Mouse (Mus musculus): ENCODE data around the gene Apip. TPM values are rescaled to one million over a fixed set of nuclear protein-coding genes. Genes with fewer than 3 reads are reported as not detected.

The Apip gene
- total RNA-seq, 2 experiments from 2014 or later, result 46.4 to 48.4 TPM

DNA sequence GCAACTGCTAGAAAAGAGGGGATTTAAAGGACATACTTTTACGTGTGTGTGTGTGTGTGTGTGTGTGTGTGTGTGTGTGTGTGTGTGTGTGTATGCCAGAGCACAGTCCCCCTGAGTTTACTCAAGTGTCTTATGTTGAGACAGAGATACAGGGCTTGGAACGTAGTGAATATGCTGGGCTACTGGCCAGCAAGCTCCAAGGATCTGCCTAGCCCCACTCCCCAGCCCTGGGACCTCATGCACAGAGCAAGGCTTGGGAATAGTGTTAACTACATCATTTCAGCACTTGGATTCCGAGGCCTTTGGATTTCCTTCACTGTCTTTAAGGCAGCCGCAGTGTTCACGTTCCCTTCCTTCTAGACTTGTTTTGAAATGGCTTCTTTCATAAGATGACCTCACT lies 29.1 kb downstream of the Apip start:
- DNase-seq, result no peak

DNA sequence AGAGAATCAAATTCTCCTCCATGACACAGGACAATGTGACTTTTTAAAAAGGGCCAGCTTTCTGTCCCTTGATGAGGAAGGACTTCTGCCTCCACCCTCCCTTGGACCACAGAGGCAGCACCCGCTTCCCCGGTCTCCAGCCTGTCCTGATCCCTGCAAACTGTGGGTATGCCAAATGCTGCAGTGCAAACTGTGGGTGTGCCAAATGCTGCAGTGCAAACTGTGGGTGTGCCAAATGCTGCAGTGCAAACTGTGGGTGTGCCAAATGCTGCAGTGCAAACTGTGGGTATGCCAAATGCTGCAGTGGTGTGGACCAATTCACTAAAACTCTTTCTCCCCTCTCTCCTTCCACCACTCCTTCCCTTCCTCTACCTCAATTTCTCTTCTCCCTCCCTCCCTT lies 32.7 kb downstream of the Apip start:
- DNase-seq, result no peak

DNA sequence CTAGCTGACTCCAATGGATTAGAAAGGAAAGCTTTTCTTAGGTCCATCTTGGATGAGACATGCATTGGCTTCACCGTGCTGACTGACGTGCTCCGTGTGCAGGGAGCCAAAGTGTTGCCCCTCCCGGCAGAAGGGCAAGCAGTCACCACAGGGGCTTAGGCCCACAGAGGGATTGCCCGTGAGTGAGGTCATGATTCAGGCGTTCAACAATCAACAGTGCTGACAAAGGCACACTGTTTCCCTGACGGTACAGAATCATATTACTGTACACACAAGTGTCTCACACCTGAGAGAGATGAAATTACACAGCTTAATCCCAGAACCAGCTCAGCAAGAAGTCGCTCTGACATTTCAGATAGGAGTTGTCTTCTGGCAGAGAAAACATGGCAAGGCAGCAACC lies 38.2 kb downstream of the Apip start:
- DNase-seq, result no peak

DNA sequence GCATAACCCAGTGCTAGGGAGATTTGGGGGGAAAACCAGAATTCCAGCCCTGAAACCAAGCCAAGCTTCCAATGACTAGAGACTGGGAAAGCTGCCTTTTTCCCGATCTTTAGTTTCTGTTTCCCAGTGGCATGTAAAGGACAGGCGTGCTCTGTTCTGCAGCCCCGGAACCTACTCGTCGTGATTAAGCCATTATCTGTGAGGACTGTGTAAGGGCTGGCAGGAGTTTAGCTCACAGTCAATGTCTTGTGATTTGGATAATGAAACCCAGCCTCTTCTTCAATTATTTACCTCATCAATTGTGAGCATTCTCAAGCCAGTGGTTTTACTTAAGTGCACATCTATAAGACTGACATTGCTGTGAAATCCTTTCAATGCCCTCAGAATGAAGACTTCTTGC lies 43.7 kb downstream of the Apip start:
- no peak for DNase-seq

DNA sequence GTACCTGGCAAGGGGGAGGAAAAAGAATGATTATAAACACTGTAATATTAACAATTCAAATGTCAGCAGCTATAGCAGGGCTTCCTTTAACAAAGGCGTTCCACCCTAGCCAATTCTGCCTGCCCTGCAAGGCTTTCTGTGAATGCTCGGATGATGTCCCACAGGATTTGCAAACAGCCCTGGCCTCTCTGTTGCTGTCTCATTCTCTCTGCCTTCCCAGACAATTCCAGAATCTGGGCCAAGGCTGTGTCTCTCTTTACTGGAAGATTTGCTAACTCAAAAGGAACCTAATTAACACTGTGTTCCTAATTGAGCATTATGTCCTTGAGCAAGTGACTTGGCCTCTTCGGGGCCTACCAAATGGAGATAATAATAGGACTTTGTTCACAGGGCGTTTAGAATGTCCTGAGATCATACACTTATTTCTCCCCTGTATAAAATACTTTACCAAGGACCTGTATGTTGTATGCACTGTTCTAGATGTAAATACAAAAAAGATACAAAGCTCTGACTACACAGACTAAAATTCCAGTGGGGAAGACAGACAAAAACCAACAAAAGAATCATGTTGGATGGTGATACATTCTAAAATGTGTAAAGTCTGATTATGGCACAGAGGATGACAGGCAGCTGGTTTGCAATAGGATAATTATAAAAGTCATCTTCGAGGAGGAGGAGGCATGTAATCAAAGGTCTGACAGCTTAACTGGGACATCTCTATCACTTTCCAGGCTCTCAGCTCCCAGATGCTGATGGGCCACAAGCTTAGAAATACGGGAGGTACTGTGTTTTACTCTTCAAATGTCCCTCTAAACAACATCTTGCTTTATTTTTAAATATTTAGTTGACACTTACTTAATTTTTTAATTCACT lies 45.1 kb downstream of the Apip start:
- DNase-seq, result no peak

DNA sequence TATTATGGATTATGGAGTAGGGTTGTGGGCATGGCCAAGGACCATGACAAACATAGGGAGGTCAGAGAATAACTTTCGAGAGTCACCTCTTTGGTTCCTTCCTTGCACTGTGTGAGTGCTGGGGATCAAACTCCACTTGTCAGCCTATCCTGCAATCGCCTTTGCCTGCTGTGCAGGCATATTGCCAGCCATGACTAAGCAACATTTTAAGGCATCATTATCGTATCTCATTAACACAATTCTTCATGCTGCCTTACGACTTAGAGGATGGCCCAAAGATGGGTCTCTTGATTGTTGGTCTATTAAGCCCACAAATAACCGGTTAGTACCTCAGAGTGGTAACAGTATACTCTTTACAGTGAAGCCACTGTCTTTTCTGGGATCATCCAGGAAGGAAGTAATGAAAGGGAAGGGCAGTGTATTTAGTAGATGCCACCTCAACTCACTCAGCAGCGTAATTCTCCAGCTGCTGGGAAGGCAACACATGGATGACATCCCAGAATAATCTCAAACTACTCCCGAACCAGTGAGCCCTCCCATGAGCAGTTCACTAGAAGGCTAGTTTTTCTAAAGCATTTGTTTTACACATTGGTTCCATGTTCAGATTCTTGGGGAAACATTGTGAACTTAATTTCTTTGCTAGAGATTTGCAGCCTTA lies 45.9 kb downstream of the Apip start:
- DNase-seq, result no peak

DNA sequence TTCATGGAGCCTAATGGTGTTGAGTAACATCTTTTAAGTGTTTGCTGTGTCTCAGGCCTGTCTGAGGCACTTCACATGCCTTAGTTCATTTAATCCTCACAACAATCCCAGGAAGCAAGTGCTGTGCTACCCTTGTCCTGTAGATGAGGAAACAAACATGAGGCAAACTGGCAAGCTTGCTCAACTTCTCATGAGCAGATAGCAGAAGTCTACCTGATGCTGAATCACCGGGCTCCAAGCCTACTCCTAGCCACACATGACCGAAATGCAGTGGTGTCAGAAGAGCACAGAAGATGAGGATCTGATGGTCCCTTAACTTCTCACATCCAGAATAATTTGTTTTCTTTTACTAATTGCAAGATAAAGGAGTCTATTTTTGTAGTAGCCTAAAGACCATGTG lies 56.2 kb downstream of the Apip start:
- no peak for DNase-seq

DNA sequence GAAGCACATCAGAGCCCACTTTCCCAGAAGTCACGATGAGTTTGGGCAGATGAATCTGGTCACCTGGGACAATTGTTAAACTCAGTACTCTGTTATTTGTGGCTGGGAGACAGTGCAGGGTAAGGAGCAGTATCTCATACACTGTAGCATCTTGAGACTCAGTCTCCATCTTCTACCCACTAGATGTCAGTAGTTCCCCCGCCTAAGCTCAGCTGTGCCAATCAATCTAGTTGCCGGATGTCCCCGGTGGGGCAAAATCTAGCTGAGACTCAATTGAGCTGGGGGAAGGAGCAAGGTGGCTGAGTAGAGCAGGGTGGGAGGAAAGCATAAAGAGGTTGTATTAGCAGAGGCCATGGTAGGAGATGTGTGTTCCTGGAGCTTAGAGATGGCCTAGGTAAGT lies 57.7 kb downstream of the Apip start:
- DNase-seq, result no peak

DNA sequence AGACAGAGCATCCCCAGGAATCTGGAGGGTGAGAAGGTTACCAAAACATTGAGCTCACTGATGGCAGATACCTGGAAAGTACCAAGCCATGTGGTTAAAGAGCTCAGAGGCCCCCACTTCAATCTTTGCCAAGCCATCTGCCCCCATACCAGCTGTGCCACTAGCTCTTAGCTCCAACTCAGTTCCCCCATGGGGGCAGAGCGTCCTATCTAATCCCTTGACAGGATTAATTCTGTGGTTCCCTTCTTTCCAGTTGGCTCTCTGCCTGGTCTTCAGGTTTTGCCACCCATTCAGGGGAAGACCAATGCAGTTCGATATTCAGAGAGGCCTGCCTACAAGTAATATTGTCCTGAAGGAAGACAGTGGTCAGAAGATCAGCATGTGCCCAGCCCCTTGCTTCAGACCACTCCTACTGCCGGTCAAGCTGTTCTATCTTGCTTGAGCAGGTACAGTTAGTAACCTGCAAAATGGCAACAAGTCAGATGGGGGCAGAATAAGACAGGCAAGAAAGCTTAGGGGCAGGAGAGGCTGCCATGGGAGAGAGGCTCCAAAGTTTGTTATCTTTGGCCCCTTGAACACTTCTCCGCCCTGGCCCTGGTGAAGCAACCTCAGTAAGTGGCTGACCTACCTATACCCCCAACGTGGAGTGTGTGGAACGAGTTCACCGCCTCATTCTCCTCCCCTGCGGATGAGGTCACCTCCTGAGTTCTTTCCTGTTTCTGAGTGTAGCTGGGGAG lies 65.2 kb downstream of the Apip start:
- DNase-seq, result no peak

Other genes with a start within 250 kb of the Apip start
- gene Cd44, start 172.0 kb upstream of the Apip start, total RNA-seq (2021), result 10 to 100 TPM; 26.7 to 28.2 TPM
- gene Pdhx, start 162 bp upstream of the Apip start, total RNA-seq (2021), result 100 to 1,000 TPM; 105 to 120 TPM
- gene Ehf, start 229.6 kb downstream of the Apip start, total RNA-seq (2021), result not detected

Data from heart, postnatal 4 days (tissue).